Mouse (Mus musculus) kidney, adult 2 months (tissue): ENCODE measurements around the gene Kif11.

ENCODE experiments used
- CTCF ChIP-seq: fragments of 200-500 bp; conservative IDR thresholded peaks from 2 replicates; pipeline ENCODE4 v1.5.1; 2011; ENCODE audit warnings: low read depth, mild to moderate bottlenecking, control low read depth, low read length, moderate library complexity, mixed read lengths; ENCODE audit not compliant: insufficient read depth, insufficient read length
- POLR2A ChIP-seq: fragments of 200-500 bp; IDR thresholded peaks from one replicate; pipeline ENCODE4 v1.6.1; 2011; ENCODE audit warnings: low read depth, low read length, control low read depth

GRCm38 (mm10) chr19:37432868-37433570, 56.8 kb downstream of the Kif11 start:
- TF ChIP-seq CTCF: no peak
- no peak for TF ChIP-seq POLR2A
